Mouse (Mus musculus) hindbrain, embryonic 16.5 days (tissue): ENCODE measurements at regions not wholly inside any gene's neighbourhood (a gene's known extent, or its start where the extent isn't known, plus 50 kb on each side); places are given as distances from the start of the nearest gene placed in this dataset.
A peak's percentile ranks its signal among the peaks of the same experiment; 100 is the strongest.

ENCODE experiments used
- ATAC-seq: fragments of 200-750 bp; cut with Nextera tagmentation; 2 replicates; pipeline ENCODE4 v1.8.0; 2017; ENCODE audit warnings: moderate TSS enrichment, moderate library complexity
- H3K27ac ChIP-seq: fragments of 300-500 bp; sonication (generic); 2 replicates; pipeline ENCODE4 v1.5.1; 2014; ENCODE audit warnings: low read depth, mild to moderate bottlenecking, control low read depth, low read length, moderate library complexity
- H3K27me3 ChIP-seq: fragments of 300-500 bp; sonication (generic); replicated peaks from 2 replicates; pipeline ENCODE4 v1.6.1; 2014; ENCODE audit warnings: low read length; ENCODE audit not compliant: control insufficient read depth, insufficient read depth
- H3K36me3 ChIP-seq: fragments of 300-500 bp; sonication (generic); 2 replicates; pipeline ENCODE4 v1.6.1; 2014; ENCODE audit warnings: mild to moderate bottlenecking, low read length, moderate library complexity, mixed read lengths; ENCODE audit not compliant: control insufficient read depth, insufficient read depth
- H3K4me1 ChIP-seq: fragments of 300-500 bp; sonication (generic); 2 replicates; pipeline ENCODE4 v1.6.1; 2014; ENCODE audit warnings: low read depth, low read length; ENCODE audit not compliant: control insufficient read depth, insufficient read depth
- H3K4me2 ChIP-seq: fragments of 300-500 bp; sonication (generic); 2 replicates; pipeline ENCODE4 v1.6.1; 2014; ENCODE audit warnings: mild to moderate bottlenecking, low read length, control low read depth, moderate library complexity
- H3K4me3 ChIP-seq: fragments of 300-500 bp; sonication (generic); 2 replicates; pipeline ENCODE4 v1.5.1; 2014; ENCODE audit warnings: mild to moderate bottlenecking, low read length, control low read depth, moderate library complexity
- H3K9ac ChIP-seq: fragments of 300-500 bp; sonication (generic); 2 replicates; pipeline ENCODE4 v1.6.1; 2014; ENCODE audit warnings: low read depth, mild to moderate bottlenecking, control low read depth, low read length, moderate library complexity
- H3K9me3 ChIP-seq: fragments of 300-500 bp; sonication (generic); 2 replicates; pipeline ENCODE4 v1.6.1; 2014; ENCODE audit warnings: mild to moderate bottlenecking, low read length, moderate library complexity; ENCODE audit not compliant: control insufficient read depth
- WGBS: fragments of 180-500 bp; shearing (Covaris S2); extraction: QIAGEN DNeasy Blood & Tissue Kit; methylation state at CpG from one replicate; pipeline ENCODE4 v1.1.7; 2014; 5-methylcytosine and 5-hydroxymethylcytosine counted together

DNA sequence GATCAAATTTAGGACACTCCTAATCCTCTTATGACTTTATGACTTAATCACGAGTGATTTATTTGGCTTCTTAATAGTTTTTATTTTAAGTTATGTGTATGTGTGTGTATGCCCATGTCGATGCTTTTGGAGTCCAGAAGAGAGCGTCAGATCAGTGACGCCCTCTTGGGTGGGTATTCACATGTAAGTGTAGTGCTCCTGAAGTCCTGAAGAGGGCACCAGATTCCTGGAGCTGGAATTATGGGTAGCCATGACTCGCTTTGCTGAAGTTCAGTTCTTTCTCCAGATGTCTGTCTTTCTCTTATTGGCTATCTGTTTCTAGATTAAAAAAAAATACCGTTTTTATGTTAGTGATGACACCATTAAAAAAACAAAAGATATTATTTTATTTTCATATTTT is 251.0 kb downstream of the Ipmk start:
- no peaks in the 10 kb centered on the region for H3K36me3 ChIP-seq
- H3K4me2 ChIP-seq = no peak overlapping the region
- H3K27me3 ChIP-seq = no peaks in the 10 kb centered on the region
- no peak for ATAC-seq
- no peaks in the 10 kb centered on the region for H3K4me1 ChIP-seq
- 97% methylated on average over 6 of the region's 6 CpGs for WGBS
- no peak overlapping the region for H3K27ac ChIP-seq
- no peaks in the 10 kb centered on the region for H3K9me3 ChIP-seq
- no peak overlapping the region for H3K9ac ChIP-seq
- H3K4me3 ChIP-seq = no peak overlapping the region

DNA sequence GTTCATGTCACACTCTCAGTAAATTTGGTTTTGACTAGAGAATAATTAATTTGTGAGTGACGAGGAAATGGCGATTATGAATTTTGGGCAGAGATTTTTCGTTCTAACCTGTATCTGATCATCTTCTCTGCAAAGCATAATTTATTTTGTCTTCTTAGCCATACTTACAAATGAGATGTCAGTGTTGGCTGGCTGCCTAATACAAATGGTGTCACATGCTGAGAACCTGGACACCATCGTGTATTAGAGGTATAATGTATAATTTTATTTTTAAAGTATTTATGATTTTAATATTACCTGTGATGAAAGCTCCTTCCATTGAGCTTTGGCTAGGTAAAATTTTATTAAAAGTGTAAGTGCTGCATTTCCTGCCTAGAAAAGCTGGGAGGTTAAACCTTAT is 266.2 kb downstream of the Ipmk start:
- WGBS = 78% methylated on average over 4 of the region's 4 CpGs
- no peaks in the 10 kb centered on the region for H3K4me1 ChIP-seq
- no peak overlapping the region for H3K4me2 ChIP-seq
- H3K9me3 ChIP-seq = no peaks in the 10 kb centered on the region
- H3K36me3 ChIP-seq = no peaks in the 10 kb centered on the region
- H3K27ac ChIP-seq = no peak overlapping the region
- H3K9ac ChIP-seq = no peak overlapping the region
- H3K4me3 ChIP-seq = no peak overlapping the region
- H3K27me3 ChIP-seq = no peaks in the 10 kb centered on the region
- ATAC-seq = no peak

DNA sequence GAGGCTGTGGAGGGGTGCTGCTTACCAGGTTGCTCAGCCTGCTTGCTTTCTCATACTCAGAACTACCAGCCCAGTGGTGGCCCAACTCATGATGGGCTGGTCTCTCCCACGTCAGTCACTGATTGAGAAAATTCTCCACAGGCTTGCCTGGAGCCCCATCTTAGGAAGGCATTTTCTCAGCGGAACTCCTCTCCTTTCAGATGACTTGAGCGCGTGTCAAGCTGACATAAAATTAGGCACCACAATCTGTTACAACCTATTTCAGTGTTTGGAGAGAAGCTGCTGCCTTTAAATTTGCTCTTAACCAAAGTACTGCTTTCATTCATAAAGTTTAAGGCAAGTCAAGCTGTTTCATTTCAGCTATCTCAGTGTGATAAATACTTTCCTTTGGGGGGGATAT is 269.6 kb downstream of the Ipmk start:
- WGBS = 80% methylated on average over 4 of the region's 4 CpGs

GRCm38 (mm10) chr10:71646071-71646470 is 298.5 kb downstream of the Ipmk start:
- Histone ChIP-seq H3K4me1 (no peaks in the 10 kb centered on the region), H3K4me2 (no peak overlapping the region), H3K27me3 (no peaks in the 10 kb centered on the region), H3K9me3 (no peaks in the 10 kb centered on the region), H3K27ac (no peak overlapping the region), H3K36me3 (no peaks in the 10 kb centered on the region), H3K9ac (no peak overlapping the region), H3K4me3 (no peak overlapping the region)
- 80% methylated on average over 3 of the region's 3 CpGs for WGBS
- ATAC-seq = no peak

More for the DNA sequence above, 269.6 kb downstream of the Ipmk start:
- H3K4me3 ChIP-seq = no peak overlapping the region
- H3K9ac ChIP-seq = no peak overlapping the region
- no peak for ATAC-seq
- H3K27me3 ChIP-seq = no peaks in the 10 kb centered on the region
- no peak overlapping the region for H3K27ac ChIP-seq
- no peak overlapping the region for H3K4me2 ChIP-seq
- no peaks in the 10 kb centered on the region for H3K9me3 ChIP-seq
- H3K4me1 ChIP-seq = no peaks in the 10 kb centered on the region
- no peaks in the 10 kb centered on the region for H3K36me3 ChIP-seq

- no peaks in the 10 kb centered on the region for H3K36me3 ChIP-seq
- H3K27me3 ChIP-seq = no peaks in the 10 kb centered on the region
- no peaks in the 10 kb centered on the region for H3K4me1 ChIP-seq
- no peak overlapping the region for H3K4me3 ChIP-seq
- 78% methylated on average over 7 of the region's 7 CpGs for WGBS
- no peak overlapping the region for H3K9ac ChIP-seq
- no peak overlapping the region for H3K4me2 ChIP-seq
- no peak overlapping the region for H3K27ac ChIP-seq
- H3K9me3 ChIP-seq = no peaks in the 10 kb centered on the region
- ATAC-seq = no peak
These were observed 310.0 kb downstream of the Ipmk start for GRCm38 (mm10) chr10:71657525-71657924.

GRCm38 (mm10) chr10:71663545-71663944 is 316.0 kb downstream of the Ipmk start:
- Histone ChIP-seq H3K27me3 (no peaks in the 10 kb centered on the region), H3K9ac (no peak overlapping the region), H3K9me3 (no peaks in the 10 kb centered on the region), H3K4me1 (no peaks in the 10 kb centered on the region), H3K4me2 (no peak overlapping the region), H3K27ac (no peak overlapping the region), H3K4me3 (no peak overlapping the region), H3K36me3 (no peaks in the 10 kb centered on the region)
- 86% methylated on average over 5 of the region's 5 CpGs for WGBS
- ATAC-seq = no peak

DNA sequence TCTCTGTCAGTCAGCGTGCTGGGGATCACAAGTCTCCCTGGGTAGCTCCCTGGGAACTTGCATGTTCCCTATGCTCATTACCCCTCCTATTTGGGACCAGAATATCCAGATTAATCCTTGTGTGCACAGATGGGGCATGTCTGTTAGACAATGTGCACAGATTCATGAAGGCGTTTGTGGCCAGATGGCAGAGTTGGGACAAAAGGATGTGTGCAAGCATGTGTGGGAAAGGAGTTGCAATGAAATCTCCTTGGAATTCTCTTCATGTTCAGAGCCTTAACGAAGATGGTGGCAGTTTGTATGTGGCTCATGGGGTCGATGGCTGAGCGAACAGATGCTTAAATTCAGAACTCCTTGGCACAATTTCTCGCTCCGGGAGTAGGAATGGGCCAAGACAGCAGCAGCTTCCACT is 319.6 kb downstream of the Ipmk start:
- Histone ChIP-seq H3K27me3 (no peaks in the 10 kb centered on the region), H3K9ac (no peak overlapping the region), H3K4me3 (no peak overlapping the region), H3K9me3 (0 out of 2 replicates have a peak, but pooled peaks cover 3% of the 10 kb centered on the region), H3K4me1 (no peaks in the 10 kb centered on the region), H3K4me2 (no peak overlapping the region), H3K27ac (no peak overlapping the region), H3K36me3 (no peaks in the 10 kb centered on the region)
- WGBS = 61% methylated on average over 7 of the region's 7 CpGs
- ATAC-seq = peak; percentile 92

DNA sequence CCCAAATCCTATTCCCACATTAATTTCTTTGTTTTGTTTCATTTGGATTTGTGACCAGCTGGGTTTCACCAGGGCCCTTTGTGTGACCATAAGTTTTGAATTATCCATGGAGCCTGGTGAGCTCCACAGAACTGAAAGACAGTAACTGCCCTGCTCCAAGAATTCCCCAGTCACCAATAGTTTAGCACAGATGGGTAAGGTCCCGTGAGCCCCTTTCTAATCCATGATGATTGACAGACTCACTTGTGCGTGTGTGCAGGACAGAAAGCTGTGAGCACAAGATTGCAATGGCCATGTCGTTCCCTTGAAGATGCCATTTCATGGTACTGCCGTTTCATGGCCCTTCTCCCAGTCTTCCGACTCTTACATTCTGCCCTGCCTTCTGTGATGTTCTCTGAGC is 331.7 kb downstream of the Ipmk start:
- Histone ChIP-seq H3K36me3 (no peaks in the 10 kb centered on the region), H3K9ac (no peak overlapping the region), H3K9me3 (no peaks in the 10 kb centered on the region), H3K4me1 (no peaks in the 10 kb centered on the region), H3K27ac (no peak overlapping the region), H3K4me2 (no peak overlapping the region), H3K27me3 (no peaks in the 10 kb centered on the region), H3K4me3 (no peak overlapping the region)
- no peak for ATAC-seq
- WGBS = 67% methylated on average over 5 of the region's 5 CpGs

- ATAC-seq = no peak
- Histone ChIP-seq H3K27ac (no peak overlapping the region), H3K9ac (no peak overlapping the region), H3K27me3 (no peaks in the 10 kb centered on the region), H3K4me3 (no peak overlapping the region), H3K36me3 (no peaks in the 10 kb centered on the region), H3K9me3 (no peaks in the 10 kb centered on the region), H3K4me2 (no peak overlapping the region), H3K4me1 (no peaks in the 10 kb centered on the region)
- 89% methylated on average over 2 of the region's 2 CpGs for WGBS
These were observed 365.9 kb downstream of the Ipmk start for GRCm38 (mm10) chr10:71713456-71713855.

GRCm38 (mm10) chr10:71727746-71728145 is 380.2 kb downstream of the Ipmk start:
- no peak overlapping the region for H3K4me3 ChIP-seq
- no peaks in the 10 kb centered on the region for H3K36me3 ChIP-seq
- no peak overlapping the region for H3K9ac ChIP-seq
- no peaks in the 10 kb centered on the region for H3K9me3 ChIP-seq
- 60% methylated on average over 4 of the region's 4 CpGs for WGBS
- H3K27ac ChIP-seq = no peak overlapping the region
- no peak for ATAC-seq
- H3K4me2 ChIP-seq = no peak overlapping the region
- no peaks in the 10 kb centered on the region for H3K4me1 ChIP-seq
- no peaks in the 10 kb centered on the region for H3K27me3 ChIP-seq
